ENCODE assay signal across 9 mouse cellular contexts in the genomic region with DNA sequence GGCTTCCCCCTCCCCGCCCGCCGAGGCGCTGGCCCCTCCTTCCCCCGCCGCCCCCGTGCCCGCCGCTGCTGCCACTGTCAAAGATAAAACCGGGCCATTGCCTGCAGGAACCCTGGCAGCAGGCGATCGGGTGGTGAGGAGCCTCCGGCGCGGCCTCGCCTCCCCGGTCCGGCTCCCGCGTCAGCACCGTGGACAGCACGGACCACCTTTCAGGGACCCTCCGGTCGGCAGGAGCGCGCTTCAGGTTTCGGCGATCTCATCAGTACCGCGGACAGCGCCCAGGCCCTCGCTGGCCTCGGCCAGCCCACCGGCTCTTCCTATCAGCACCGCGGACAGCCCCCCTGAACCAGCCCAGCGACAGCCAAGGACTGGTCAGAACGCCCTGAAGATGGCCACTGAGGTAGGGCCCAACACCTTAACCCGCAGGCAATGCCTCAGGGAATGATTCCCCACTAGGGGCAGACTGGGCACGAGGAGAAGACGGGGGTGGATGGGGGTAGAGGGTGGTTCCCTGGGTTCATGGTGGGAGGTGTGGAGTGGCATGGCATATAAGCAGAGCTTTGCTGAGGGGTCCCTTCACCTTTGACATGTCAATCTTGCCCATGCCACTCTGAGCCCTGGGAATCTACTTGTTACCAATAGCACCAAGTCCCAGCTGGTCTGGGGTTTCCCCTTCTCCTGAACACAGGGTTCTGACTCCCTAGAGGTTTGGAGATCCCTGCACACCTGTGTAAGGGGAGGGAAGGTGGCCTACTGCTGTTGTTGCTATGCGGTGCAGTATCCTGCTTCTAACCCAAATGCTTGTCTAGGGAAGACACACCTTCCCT. TPM values are rescaled to one million over a fixed set of nuclear protein-coding genes. Genes with fewer than 3 reads are reported as not detected.
DNase-seq lines count a peak whose midpoint lies in the region; ATAC-seq and TF ChIP-seq lines count a peak whose summit lies in the region.
"Had no signal": no experiment of that assay in that cellular context is flagged by ENCODE, and none has a peak within 500 bp of the region (broad histone marks: within the 10 kb centered on the region; RNA-seq: fewer than 3 reads in every experiment).

No protein-coding gene starts in this region.

- TF ChIP-seq CTCF in G1E (IDR thresholded peaks at IDR 0.05; ENCODE audit: low read depth, low read length): no peak
- TF ChIP-seq CTCF in layer of hippocampus, adult 2 months (conservative IDR thresholded peaks at IDR 0.05): peak; percentile 68

- peak overlapping the region; percentile 66 for H3K9ac ChIP-seq in forebrain, embryonic 15.5 days (replicated peaks)

- no peaks in the 10 kb centered on the region for H3K36me3 ChIP-seq in G1E (replicated peaks)
- no peaks in the 10 kb centered on the region for H3K36me3 ChIP-seq in forebrain, embryonic 15.5 days

- H3K4me1 ChIP-seq in G1E (ENCODE audit: insufficient read depth, low read depth, low read length): no peaks in the 10 kb centered on the region
- peaks cover 33% of the 10 kb centered on the region for H3K4me1 ChIP-seq in forebrain, embryonic 15.5 days

- H3K9me3 ChIP-seq in G1E (replicated peaks): no peaks in the 10 kb centered on the region
- no peaks in the 10 kb centered on the region for H3K9me3 ChIP-seq in forebrain, embryonic 15.5 days

- DNase-seq in G1E (ENCODE audit: low spot score): peak; percentile 9
- peak; percentile 68 for DNase-seq in cerebellum, adult 11 months
- peak; percentile 53 to 66 for DNase-seq in heart, postnatal 36 days
- peak; percentile 29 to 52 for DNase-seq in layer of hippocampus, adult 2 months (ENCODE audit: low spot score in 2 of 2)
- DNase-seq in lung, postnatal 10 days: peak; percentile 91
- DNase-seq in retina, embryonic 14.5 days (ENCODE audit: low spot score): peak; percentile 95
- peak; percentile 60 for DNase-seq in urinary bladder, postnatal 10 days (ENCODE audit: low spot score)

- H3K4me2 ChIP-seq in forebrain, embryonic 15.5 days (replicated peaks): peak overlapping the region; percentile 73

- H3K27ac ChIP-seq in forebrain, embryonic 15.5 days (replicated peaks): peak overlapping the region; percentile 39
- peak overlapping the region; percentile 93 for H3K27ac ChIP-seq in layer of hippocampus, adult 2 months

- intact Hi-C loops in heart, postnatal 36 days (cut with DNase I): no loop called here

- no peak for ATAC-seq in G1E (ENCODE audit: extremely low read depth, insufficient number of reproducible peaks, low FRiP score, poor library complexity, severe bottlenecking)
- peak; percentile 74 for ATAC-seq in forebrain, embryonic 15.5 days (replicated peaks)

- peaks cover 3% of the 10 kb centered on the region; the same call in 1 of the 2 replicates for H3K27me3 ChIP-seq in G1E (ENCODE audit: insufficient read depth, low read length)
- H3K27me3 ChIP-seq in forebrain, embryonic 15.5 days: peaks cover 15% of the 10 kb centered on the region

- 2% methylated on average over 37 of the region's 42 CpGs for WGBS in forebrain, embryonic 15.5 days

- H3K4me3 ChIP-seq in G1E (ENCODE audit: low read depth, low read length): no peak overlapping the region
- peak overlapping the region; percentile 61 for H3K4me3 ChIP-seq in forebrain, embryonic 15.5 days
- H3K4me3 ChIP-seq in layer of hippocampus, adult 2 months: peak overlapping the region; percentile 77
- H3K4me3 ChIP-seq: erythroblast, embryonic 14.5 days had no signal

RNA-seq across cellular contexts. Expression of gene Golga7b, which starts 8.6 kb away (rescaled TPM):
- not detected in 2 replicates for total RNA-seq in G1E (2014; fragmentation: Nextera tagmentation)
- 0.11 TPM in 1 of 2 replicates, not detected in the other for total RNA-seq in G1E (2017)
- polyA plus RNA-seq in G1E (2012): not detected in 2 replicates
- 28.6 and 31.5 TPM in 2 replicates for polyA plus RNA-seq in forebrain, embryonic 15.5 days (2015; fragmentation: Nextera tagmentation; extraction: Ambion mirVana)
- total RNA-seq in heart, postnatal 36 days (2021): under 1 TPM; 0.49 to 0.97 TPM
- 10 to 100 TPM; 61.3 to 64.6 TPM for total RNA-seq in layer of hippocampus, adult 2 months (2021)
- polyA plus RNA-seq: erythroblast, embryonic 14.5 days had no signal

RNA-seq across cellular contexts. Expression of gene Sfrp5, which starts 53.9 kb away (rescaled TPM):
- not detected in 2 replicates for total RNA-seq in G1E (2014; fragmentation: Nextera tagmentation)
- not detected in 2 replicates for total RNA-seq in G1E (2017)
- polyA plus RNA-seq in G1E (2012): not detected in 2 replicates
- 0.54 and 0.78 TPM in 2 replicates for polyA plus RNA-seq in forebrain, embryonic 15.5 days (2015; fragmentation: Nextera tagmentation; extraction: Ambion mirVana)
- total RNA-seq in heart, postnatal 36 days (2021): 1 to 10 TPM; 5.1 to 5.3 TPM
- under 1 TPM; 0.25 to 0.26 TPM for total RNA-seq in layer of hippocampus, adult 2 months (2021)
- polyA plus RNA-seq: erythroblast, embryonic 14.5 days had no signal

Comparison
In these comparisons a context has a peak if more than half of its experiments do, and no peak if none do; other contexts are left out.
1. DNase-seq: peak in every context shown above with its lines; median percentile 95 in retina, embryonic 14.5 days; 91 in lung, postnatal 10 days; 68 in cerebellum, adult 11 months; 60 in urinary bladder, postnatal 10 days; 60 in heart, postnatal 36 days; 40 in layer of hippocampus, adult 2 months; 9 in G1E.
2. RNA of gene Golga7b, which starts 8.6 kb away (total RNA-seq): 61.3 to 64.6 TPM in layer of hippocampus, adult 2 months; 0.49 to 0.97 TPM in heart, postnatal 36 days and 0.11 TPM in G1E; every median in the first group is over 10 times any median in the second.
3. RNA of gene Sfrp5, which starts 53.9 kb away (total RNA-seq): 5.1 to 5.3 TPM in heart, postnatal 36 days; 0.25 to 0.26 TPM in layer of hippocampus, adult 2 months and not detected in G1E; every median in the first group is over 4 times any median in the second.